Mouse (Mus musculus) left cerebral cortex, postnatal 36 days (tissue): ENCODE results near the gene Yae1d1. TPM values are rescaled to one million over a fixed set of nuclear protein-coding genes. Genes with fewer than 3 reads are reported as not detected.

Experiments
- DNase-seq, 2 experiments: peaks; one replicate each; pipeline ENCODE4 v3.0.0; 2021 to 2022; ENCODE audit warnings: low spot score in 2 of 2, mixed read lengths in 1 of 2
- intact Hi-C: fragments of 180-260 bp; cut with DNase I; formaldehyde crosslinking; loops from one replicate; pipeline ENCODE4 v1.15.1; 2025
- total RNA-seq, 2 experiments: library from RNA; stranded (reverse); gene quantifications; 2 replicates each; pipeline ENCODE4 v1.2.3; 2021

The Yae1d1 gene
- total RNA-seq, 2 experiments from 2014 or later = 24.7 TPM

GRCm38 (mm10) chr13:17943306-17944077 lies 49.7 kb downstream of the Yae1d1 start:
- intact Hi-C loops = loop anchor here (5.0 kb wide), 1 partner anchor 49 kb away; the partner anchor contains the start of gene Yae1d1
- DNase-seq = peak; percentile 36 to 41

- no peak for DNase-seq
- intact Hi-C loops = loop anchor here (5.0 kb wide), 1 partner anchor 50 kb away; the partner anchor contains the start of gene Yae1d1
Observed at GRCm38 (mm10) chr13:17942338-17942737, 50.8 kb downstream of the Yae1d1 start.

Other genes starting within 250 kb of the Yae1d1 start
- gene Cdk13, start 188.3 kb downstream of the Yae1d1 start, total RNA-seq = 10 to 100 TPM; 49.9 to 67.0 TPM
- 10 to 100 TPM; 60.9 to 61.8 TPM for gene Rala, start 49.1 kb downstream of the Yae1d1 start, total RNA-seq